Mouse (Mus musculus) midbrain, embryonic 14.5 days (tissue): ENCODE results near the gene Gucd1. TPM values are rescaled to one million over a fixed set of nuclear protein-coding genes. Genes with fewer than 3 reads are reported as not detected.
"Not testable (repeated sequence)": the region's sequence is repeated elsewhere in the genome, so short reads cannot be mapped to it uniquely, and the experiment has no call there.

ENCODE experiments used
- ATAC-seq: fragments of 200-750 bp; cut with Nextera tagmentation; 2 replicates; pipeline ENCODE4 v1.8.0; 2017; ENCODE audit warnings: moderate number of reproducible peaks, moderate library complexity; ENCODE audit not compliant: low FRiP score, low TSS enrichment
- DNase-seq: peaks from one replicate; pipeline ENCODE4 v3.0.0-alpha.2; 2015
- H3K27ac ChIP-seq: fragments of 300-500 bp; sonication (generic); replicated peaks from 2 replicates; pipeline ENCODE4 v1.5.1; 2014; ENCODE audit warnings: mild to moderate bottlenecking, low read depth, low read length, moderate library complexity
- H3K27me3 ChIP-seq: fragments of 300-500 bp; sonication (generic); 2 replicates; pipeline ENCODE4 v1.6.1; 2014; ENCODE audit warnings: low read length, control low read depth, mixed read lengths; ENCODE audit not compliant: control insufficient read depth, insufficient read depth
- H3K36me3 ChIP-seq: fragments of 300-500 bp; sonication (generic); 2 replicates; pipeline ENCODE4 v1.6.1; 2014; ENCODE audit warnings: low read length, control low read depth; ENCODE audit not compliant: control insufficient read depth, insufficient read depth
- H3K4me1 ChIP-seq: fragments of 300-500 bp; sonication (generic); 2 replicates; pipeline ENCODE4 v1.6.1; 2014; ENCODE audit warnings: mild to moderate bottlenecking, antibody characterized with exemption, low read length, control low read depth; ENCODE audit not compliant: control insufficient read depth, insufficient read depth
- H3K4me2 ChIP-seq: fragments of 300-500 bp; sonication (generic); 2 replicates; pipeline ENCODE4 v1.6.1; 2014; ENCODE audit warnings: mild to moderate bottlenecking, low read length, moderate library complexity
- H3K4me3 ChIP-seq: fragments of 300-500 bp; sonication (generic); replicated peaks from 2 replicates; pipeline ENCODE4 v1.5.1; 2014; ENCODE audit warnings: low read depth, low read length
- H3K9ac ChIP-seq: fragments of 300-500 bp; sonication (generic); replicated peaks from 2 replicates; pipeline ENCODE4 v1.6.1; 2014; ENCODE audit warnings: mild to moderate bottlenecking, low read length, moderate library complexity
- H3K9me3 ChIP-seq: fragments of 300-500 bp; sonication (generic); 2 replicates; pipeline ENCODE4 v1.6.1; 2016; ENCODE audit warnings: low read length, control low read depth, mixed read lengths; ENCODE audit not compliant: control insufficient read depth
- WGBS: fragments of 180-500 bp; shearing (Covaris S2); extraction: QIAGEN DNeasy Blood & Tissue Kit; methylation state at CpG from one replicate; pipeline ENCODE4 v1.1.7; 2014; 5-methylcytosine and 5-hydroxymethylcytosine counted together
- polyA plus RNA-seq: library from polyadenylated mRNA; unstranded; fragments of >200 nt; fragmentation: Nextera tagmentation; extraction: Ambion mirVana; gene quantifications from 2 replicates; pipeline ENCODE4 v1.2.1, GENCODE M21; 2014

Gucd1 gene
- polyA plus RNA-seq, 1 experiment from 2014 or later: 31.5 TPM

DNA sequence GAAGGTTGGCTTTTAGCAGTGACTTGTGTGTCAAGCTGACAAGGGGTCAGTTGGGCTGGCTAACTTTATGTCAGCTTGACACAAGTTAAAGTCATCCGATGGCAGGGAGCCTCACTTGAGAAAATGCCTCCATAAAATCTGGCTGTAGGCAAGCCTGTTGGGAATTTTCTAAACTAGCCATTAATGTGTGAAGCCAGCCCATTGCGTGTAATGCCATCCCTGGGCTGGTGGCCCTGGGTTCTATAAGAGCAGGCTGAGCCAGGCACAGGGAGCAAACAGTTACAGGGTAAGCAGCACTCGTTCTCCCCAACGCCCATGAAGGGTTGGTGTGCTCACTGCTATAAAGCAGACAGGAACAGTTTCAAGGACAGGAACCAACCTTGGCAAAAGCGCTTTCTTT lies 35.5 kb downstream of the Gucd1 start:
- no peak for ATAC-seq
- Histone ChIP-seq H3K9me3 (no peaks in the 10 kb centered on the region), H3K4me3 (no peak overlapping the region), H3K9ac (no peak overlapping the region), H3K27me3 (no peaks in the 10 kb centered on the region), H3K4me2 (no peak overlapping the region), H3K4me1 (no peaks in the 10 kb centered on the region), H3K36me3 (no peaks in the 10 kb centered on the region), H3K27ac (no peak overlapping the region)
- WGBS: 91% methylated on average over 5 of the region's 5 CpGs
- no peak for DNase-seq

DNA sequence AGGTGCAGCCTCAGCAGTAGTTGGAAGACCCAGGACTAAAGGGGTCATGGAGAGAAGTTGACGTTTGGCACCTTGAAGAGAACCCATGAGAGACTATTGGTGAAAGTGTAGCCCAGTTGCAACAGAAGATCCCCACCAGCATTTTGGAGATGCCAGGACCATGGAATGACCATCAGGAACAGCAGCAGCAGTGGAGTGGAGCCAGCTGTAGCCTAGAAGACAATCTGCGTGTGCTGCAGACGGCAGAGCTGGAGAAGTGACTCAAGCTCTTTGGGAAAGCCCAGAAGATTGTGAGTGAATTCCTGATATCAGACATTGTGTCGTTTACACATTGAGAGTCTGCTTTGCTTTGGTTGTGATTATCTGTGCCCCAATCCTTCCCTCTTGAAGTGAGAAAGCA lies 36.1 kb downstream of the Gucd1 start:
- no peak overlapping the region for H3K27ac ChIP-seq
- H3K4me3 ChIP-seq: no peak overlapping the region
- no peaks in the 10 kb centered on the region for H3K9me3 ChIP-seq
- no peak overlapping the region for H3K9ac ChIP-seq
- H3K36me3 ChIP-seq: no peaks in the 10 kb centered on the region
- WGBS: 89% methylated on average over 4 of the region's 4 CpGs
- DNase-seq: no peak
- no peak overlapping the region for H3K4me2 ChIP-seq
- no peaks in the 10 kb centered on the region for H3K27me3 ChIP-seq
- H3K4me1 ChIP-seq: no peaks in the 10 kb centered on the region
- ATAC-seq: no peak

DNA sequence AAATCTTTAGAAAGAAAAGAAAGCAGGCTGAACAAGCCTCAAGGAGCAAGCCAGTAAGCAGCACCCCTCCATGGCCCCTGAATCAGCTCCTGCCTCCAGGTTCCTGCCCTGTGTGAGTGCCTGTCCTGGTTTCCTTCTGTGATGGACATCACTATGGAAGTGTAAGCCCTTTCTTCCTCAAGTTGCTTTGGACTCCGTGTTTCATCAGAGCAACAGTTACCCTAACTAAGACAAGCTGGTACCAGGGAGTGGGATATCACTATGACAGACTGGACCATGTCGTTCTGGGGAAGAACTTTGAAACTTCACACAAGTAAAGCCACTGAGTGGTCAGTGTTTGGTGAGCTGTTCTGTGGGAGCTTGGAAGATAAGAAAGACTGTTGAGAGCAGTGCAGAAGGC lies 37.8 kb downstream of the Gucd1 start:
- H3K4me1 ChIP-seq: peaks cover under 1% of the 10 kb centered on the region; the same call in 1 of the 2 replicates
- H3K27me3 ChIP-seq: no peaks in the 10 kb centered on the region
- no peaks in the 10 kb centered on the region for H3K9me3 ChIP-seq
- H3K4me2 ChIP-seq: no peak overlapping the region
- H3K36me3 ChIP-seq: no peaks in the 10 kb centered on the region
- WGBS: 87% methylated on average over 2 of the region's 2 CpGs
- H3K9ac ChIP-seq: no peak overlapping the region
- no peak for ATAC-seq
- no peak for DNase-seq
- H3K4me3 ChIP-seq: no peak overlapping the region
- H3K27ac ChIP-seq: no peak overlapping the region

DNA sequence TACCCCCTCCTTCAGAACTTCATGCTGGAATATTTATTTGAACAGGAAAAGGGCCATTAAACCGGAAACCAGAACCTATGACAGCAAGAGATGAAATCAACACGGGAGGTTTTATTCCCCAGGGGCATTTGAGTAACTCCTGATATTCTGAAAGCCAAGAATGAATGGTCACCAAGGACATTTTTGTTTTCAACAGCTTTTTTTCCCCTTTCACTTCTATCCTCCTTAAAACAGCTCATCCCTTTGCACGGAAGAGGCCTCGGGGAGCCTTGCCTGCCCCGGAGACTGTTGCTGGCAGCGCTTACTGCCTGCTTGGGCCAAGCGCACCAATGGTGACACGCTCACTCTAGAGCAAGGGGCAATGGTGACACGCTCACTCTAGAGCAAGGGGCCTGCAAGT lies 40.7 kb downstream of the Gucd1 start:
- ATAC-seq: no peak
- 87% methylated on average over 9 of the region's 9 CpGs for WGBS
- H3K4me1 ChIP-seq: peaks cover 5% of the 10 kb centered on the region; the same call in 1 of the 2 replicates

DNA sequence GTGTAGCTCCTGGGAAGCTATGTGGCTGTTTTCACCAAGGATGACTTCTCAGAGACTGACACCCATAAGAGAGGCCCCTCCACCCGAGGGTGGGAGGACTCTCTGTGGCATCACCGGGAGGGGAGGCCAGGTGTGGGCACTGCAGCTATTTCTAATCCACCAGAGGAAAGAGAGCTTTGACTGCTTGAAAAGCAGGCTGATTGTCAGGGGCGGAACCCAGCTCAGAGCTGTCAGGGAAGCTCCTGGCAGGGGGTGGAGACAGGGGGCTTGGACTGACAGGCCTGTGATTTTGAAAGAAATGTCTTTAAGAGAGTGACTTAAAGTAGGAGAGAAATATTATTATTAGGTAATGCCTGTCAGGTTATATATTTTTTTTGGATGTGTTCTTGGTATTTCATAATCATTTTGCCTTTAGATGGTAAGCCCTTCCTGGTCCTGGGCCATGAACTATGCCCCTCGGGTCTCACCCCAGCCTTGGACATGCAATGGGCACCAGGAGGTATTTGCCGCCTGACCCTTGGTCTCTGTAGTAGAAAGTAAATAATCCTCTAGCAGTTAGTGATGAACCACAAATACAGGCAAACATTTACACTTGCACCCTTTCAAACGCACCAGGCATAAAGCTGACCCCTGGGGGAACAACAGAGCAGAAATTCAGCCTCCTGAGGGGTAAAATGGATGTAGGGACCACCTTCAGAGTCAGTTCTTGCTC lies 42.5 kb downstream of the Gucd1 start:
- not testable (repeated sequence) for H3K9me3 ChIP-seq, H3K36me3 ChIP-seq, H3K4me1 ChIP-seq, H3K27me3 ChIP-seq, H3K4me2 ChIP-seq, ATAC-seq, H3K9ac ChIP-seq, DNase-seq, H3K27ac ChIP-seq, H3K4me3 ChIP-seq
- WGBS: 16% methylated on average over 4 of the region's 6 CpGs

More for the DNA sequence above, 40.7 kb downstream of the Gucd1 start:
- H3K36me3 ChIP-seq: no peaks in the 10 kb centered on the region
- H3K27me3 ChIP-seq: no peaks in the 10 kb centered on the region
- DNase-seq: no peak
- H3K9ac ChIP-seq: no peak overlapping the region
- no peak overlapping the region for H3K27ac ChIP-seq
- no peak overlapping the region for H3K4me3 ChIP-seq
- no peaks in the 10 kb centered on the region for H3K9me3 ChIP-seq
- no peak overlapping the region for H3K4me2 ChIP-seq

DNA sequence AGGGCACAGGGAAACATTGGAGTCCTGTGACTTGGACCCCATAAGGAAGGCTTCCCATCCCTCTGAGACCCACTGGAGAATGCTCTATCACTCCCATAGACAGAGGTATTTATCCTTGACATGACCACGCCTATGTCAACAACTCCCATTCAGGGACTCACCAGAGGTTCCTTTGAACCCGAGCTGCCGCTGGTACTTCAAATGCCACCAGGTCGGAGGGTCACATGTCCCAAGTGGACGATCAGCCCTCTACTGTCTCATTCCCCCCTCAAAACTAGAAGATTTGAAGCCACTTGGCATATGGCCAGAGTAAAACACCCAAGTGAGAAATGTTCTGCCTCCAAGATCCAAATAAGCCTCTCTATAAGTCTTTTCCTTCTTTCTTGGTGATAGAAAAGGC lies 43.2 kb downstream of the Gucd1 start:
- H3K9ac ChIP-seq: no peak overlapping the region
- H3K4me3 ChIP-seq: no peak overlapping the region
- H3K4me1 ChIP-seq: peaks cover 5% of the 10 kb centered on the region; the same call in 1 of the 2 replicates
- 41% methylated on average over 5 of the region's 5 CpGs for WGBS
- H3K27ac ChIP-seq: no peak overlapping the region
- DNase-seq: no peak
- no peak for ATAC-seq
- H3K9me3 ChIP-seq: no peaks in the 10 kb centered on the region
- no peaks in the 10 kb centered on the region for H3K36me3 ChIP-seq
- H3K27me3 ChIP-seq: no peaks in the 10 kb centered on the region
- no peak overlapping the region for H3K4me2 ChIP-seq

DNA sequence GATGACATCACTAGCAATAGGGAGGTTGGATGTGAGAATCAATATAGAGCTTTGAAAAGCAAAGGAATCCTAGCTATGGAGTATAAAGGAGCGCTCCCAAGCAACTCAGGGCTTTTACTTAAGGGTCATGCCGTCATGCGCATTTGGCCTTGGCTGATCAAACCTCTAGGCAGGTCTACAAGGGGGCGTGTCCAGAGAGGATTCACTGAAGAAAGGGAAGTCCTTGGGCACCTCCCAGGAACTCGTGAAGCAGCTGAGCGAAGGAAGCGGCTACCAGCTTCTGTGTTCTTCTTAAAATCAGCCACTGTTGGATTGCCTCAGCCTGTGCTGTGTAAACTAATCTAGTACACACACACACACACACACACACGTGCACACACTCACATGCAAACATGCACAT lies 44.4 kb downstream of the Gucd1 start:
- 79% methylated on average over 8 of the region's 8 CpGs for WGBS
- Histone ChIP-seq H3K4me2 (no peak overlapping the region), H3K9ac (no peak overlapping the region), H3K36me3 (no peaks in the 10 kb centered on the region), H3K27ac (no peak overlapping the region), H3K4me1 (peaks cover 5% of the 10 kb centered on the region; the same call in 1 of the 2 replicates), H3K27me3 (no peaks in the 10 kb centered on the region), H3K9me3 (no peaks in the 10 kb centered on the region), H3K4me3 (no peak overlapping the region)
- no peak for DNase-seq
- no peak for ATAC-seq

DNA sequence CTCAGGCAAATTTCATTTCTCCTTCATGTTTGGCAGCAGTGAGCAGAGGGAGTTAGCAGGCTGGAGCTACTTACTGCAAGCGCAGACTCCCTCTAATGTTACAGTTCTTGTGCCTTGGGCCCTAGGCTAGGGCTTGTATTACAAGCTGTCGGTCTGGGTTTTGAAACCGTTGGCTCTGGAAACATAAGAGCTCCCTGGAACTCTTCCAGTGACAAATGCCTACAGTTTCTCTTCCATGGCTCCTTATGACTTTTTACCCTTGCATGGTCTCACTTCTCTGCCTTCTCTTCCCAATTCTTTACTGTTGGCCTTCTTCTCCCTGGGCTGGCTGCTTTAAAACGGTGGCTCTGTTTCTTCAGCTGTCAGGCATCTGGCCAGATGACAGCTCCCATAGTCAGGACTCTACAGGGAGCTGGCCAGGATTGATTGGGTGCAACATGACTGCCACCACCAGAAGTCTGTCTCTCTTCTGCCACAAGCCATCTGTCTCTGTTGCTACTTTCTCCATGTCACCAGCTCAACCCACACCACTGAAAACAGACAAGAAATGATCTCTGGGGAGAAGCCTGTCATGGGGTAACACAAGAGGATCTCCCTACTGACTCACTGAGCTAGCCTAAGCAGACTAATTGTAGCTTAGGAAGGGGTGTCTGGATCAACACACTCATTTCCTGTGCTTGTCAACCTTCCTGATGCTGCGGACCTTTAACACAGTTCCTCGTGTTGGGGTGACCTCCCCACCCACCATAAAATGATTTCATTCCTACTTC lies 51.8 kb downstream of the Gucd1 start:
- Histone ChIP-seq H3K27me3 (no peaks in the 10 kb centered on the region), H3K4me3 (no peak overlapping the region), H3K4me2 (no peak overlapping the region), H3K9me3 (no peaks in the 10 kb centered on the region), H3K36me3 (no peaks in the 10 kb centered on the region), H3K4me1 (no peaks in the 10 kb centered on the region), H3K9ac (no peak overlapping the region), H3K27ac (no peak overlapping the region)
- ATAC-seq (no peak), DNase-seq (no peak)
- WGBS: 84% methylated on average over 6 of the region's 6 CpGs

DNA sequence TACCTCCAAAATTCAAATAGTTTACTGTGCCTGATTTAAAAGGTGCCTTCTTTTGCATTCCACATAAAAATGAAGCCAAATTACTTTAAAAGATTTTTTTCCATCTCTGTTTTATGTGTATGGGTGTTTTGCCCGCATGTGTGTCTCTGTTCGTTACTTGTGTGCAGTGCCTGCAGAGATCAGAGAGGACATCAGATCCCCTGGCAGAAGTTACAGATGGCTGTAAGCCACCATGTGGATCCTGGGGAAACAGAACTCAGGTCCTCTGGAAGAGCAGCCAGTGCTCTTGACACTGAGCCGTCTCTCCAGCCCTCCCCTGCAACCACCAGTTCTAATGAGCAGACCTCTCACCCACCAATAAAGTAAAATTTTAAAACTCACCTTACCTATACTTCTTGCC lies 55.0 kb downstream of the Gucd1 start:
- WGBS: 81% methylated on average over 3 of the region's 3 CpGs
- Histone ChIP-seq H3K4me1 (no peaks in the 10 kb centered on the region), H3K9ac (no peak overlapping the region), H3K36me3 (no peaks in the 10 kb centered on the region), H3K4me2 (no peak overlapping the region), H3K27ac (no peak overlapping the region), H3K27me3 (no peaks in the 10 kb centered on the region), H3K9me3 (no peaks in the 10 kb centered on the region), H3K4me3 (no peak overlapping the region)
- ATAC-seq: no peak
- DNase-seq: no peak
